Mouse (Mus musculus) heart, embryonic 11.5 days (tissue): ENCODE data around the gene Pias4. TPM values are rescaled to one million over a fixed set of nuclear protein-coding genes. Genes with fewer than 3 reads are reported as not detected.
"Not testable (repeated sequence)": the region's sequence is repeated elsewhere in the genome, so short reads cannot be mapped to it uniquely, and the experiment has no call there.

Source experiments
- ATAC-seq: fragments of 200-750 bp; cut with Nextera tagmentation; replicated peaks from 2 replicates; pipeline ENCODE4 v1.8.0; 2017; ENCODE audit warnings: moderate library complexity; ENCODE audit not compliant: insufficient number of reproducible peaks, low FRiP score, low TSS enrichment
- H3K27ac ChIP-seq: fragments of 300-500 bp; sonication (generic); 2 replicates; pipeline ENCODE4 v1.5.1; 2014; ENCODE audit warnings: mild to moderate bottlenecking, low read depth, low read length
- H3K27me3 ChIP-seq: fragments of 300-500 bp; sonication (generic); 2 replicates; pipeline ENCODE4 v1.6.1; 2014; ENCODE audit warnings: mild to moderate bottlenecking, low read length, mixed read lengths; ENCODE audit not compliant: control insufficient read depth, insufficient read depth
- H3K36me3 ChIP-seq: fragments of 300-500 bp; sonication (generic); 2 replicates; pipeline ENCODE4 v1.6.1; 2014; ENCODE audit warnings: mild to moderate bottlenecking, low read length, moderate library complexity, mixed read lengths; ENCODE audit not compliant: control insufficient read depth, insufficient read depth
- H3K4me1 ChIP-seq: fragments of 300-500 bp; sonication (generic); 2 replicates; pipeline ENCODE4 v1.6.1; 2014; ENCODE audit warnings: low read length; ENCODE audit not compliant: control insufficient read depth, insufficient read depth
- H3K4me2 ChIP-seq: fragments of 300-500 bp; sonication (generic); 2 replicates; pipeline ENCODE4 v1.6.1; 2014; ENCODE audit warnings: mild to moderate bottlenecking, moderate library complexity
- H3K4me3 ChIP-seq: fragments of 300-500 bp; sonication (generic); 2 replicates; pipeline ENCODE4 v1.5.1; 2014; ENCODE audit warnings: low read depth, low read length
- H3K9ac ChIP-seq: fragments of 300-500 bp; sonication (generic); 2 replicates; pipeline ENCODE4 v1.6.1; 2014; ENCODE audit warnings: mild to moderate bottlenecking, low read depth, low read length, moderate library complexity
- H3K9me3 ChIP-seq: fragments of 300-500 bp; sonication (generic); replicated peaks from 2 replicates; pipeline ENCODE4 v1.6.1; 2016; ENCODE audit warnings: low read length; ENCODE audit not compliant: control insufficient read depth
- WGBS: fragments of 180-500 bp; shearing (Covaris S2); extraction: QIAGEN DNeasy Blood & Tissue Kit; methylation state at CpG from one replicate; pipeline ENCODE4 v1.1.7; 2014; ENCODE audit not compliant: insufficient replicate concordance; 5-methylcytosine and 5-hydroxymethylcytosine counted together
- polyA plus RNA-seq: library from polyadenylated mRNA; unstranded; fragments of >200 nt; fragmentation: Nextera tagmentation; extraction: Ambion mirVana; gene quantifications from 2 replicates; pipeline ENCODE4 v1.2.1, GENCODE M21; 2014

Pias4 gene
- polyA plus RNA-seq: 39.4 and 39.7 TPM in 2 replicates

- no peaks in the 10 kb centered on the region for H3K36me3 ChIP-seq
- H3K9ac ChIP-seq: peak within 1 kb of the TSS; percentile 88
- peaks cover 9% of the 10 kb centered on the region for H3K4me1 ChIP-seq
- under 1% methylated on average over 57 of the region's 64 CpGs for WGBS
- H3K27ac ChIP-seq: peak within 1 kb of the TSS; percentile 75
- ATAC-seq: peak; percentile 87
- no peaks in the 10 kb centered on the region for H3K27me3 ChIP-seq
- peak within 1 kb of the TSS; percentile 92 for H3K4me3 ChIP-seq
- H3K9me3 ChIP-seq: no peaks in the 10 kb centered on the region
- H3K4me2 ChIP-seq: peak within 1 kb of the TSS; percentile 89
Observed at GRCm38 (mm10) chr10:81167200-81168086, at the start of gene Pias4. TSS of gene Pias4 (minus strand) at chr10:81167923.

GRCm38 (mm10) chr10:81217267-81217666 lies 49.5 kb upstream of the Pias4 start:
- not testable (repeated sequence) for H3K9ac ChIP-seq, H3K27ac ChIP-seq, ATAC-seq, H3K36me3 ChIP-seq, H3K4me1 ChIP-seq, H3K27me3 ChIP-seq, H3K4me3 ChIP-seq, H3K4me2 ChIP-seq, H3K9me3 ChIP-seq
- WGBS: 12% methylated on average over 1 of the region's 1 CpGs

DNA sequence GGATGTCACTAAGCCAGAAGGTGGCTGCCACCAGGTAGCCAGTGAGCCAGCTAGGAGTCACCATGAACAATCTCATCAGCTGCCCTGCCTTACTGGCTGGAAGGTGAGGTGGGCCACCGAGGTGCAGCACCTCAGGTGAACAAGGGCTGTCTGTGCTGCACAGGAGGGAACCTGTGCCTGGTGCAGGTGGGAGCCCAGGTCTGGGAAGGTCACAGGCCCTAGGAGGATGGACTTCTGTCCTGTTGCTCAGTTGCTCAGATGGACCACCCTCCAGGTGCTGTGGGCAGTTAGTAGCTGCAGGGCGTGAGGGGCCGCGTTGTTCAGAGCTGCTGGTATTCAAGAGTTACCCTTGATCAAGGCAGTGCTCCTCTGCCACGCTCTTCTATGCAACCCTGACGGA lies 49.1 kb upstream of the Pias4 start:
- H3K9me3 ChIP-seq: no peaks in the 10 kb centered on the region
- no peak overlapping the region for H3K9ac ChIP-seq
- H3K27me3 ChIP-seq: peaks cover 3% of the 10 kb centered on the region; the same call in 1 of the 2 replicates
- no peak overlapping the region for H3K4me2 ChIP-seq
- H3K4me3 ChIP-seq: no peak overlapping the region
- H3K36me3 ChIP-seq: no peaks in the 10 kb centered on the region
- H3K27ac ChIP-seq: no peak overlapping the region
- no peaks in the 10 kb centered on the region for H3K4me1 ChIP-seq
- WGBS: 79% methylated on average over 6 of the region's 6 CpGs
- ATAC-seq: no peak

GRCm38 (mm10) chr10:81216260-81216659 lies 48.5 kb upstream of the Pias4 start:
- Histone ChIP-seq H3K9ac (no peak overlapping the region), H3K27ac (no peak overlapping the region), H3K27me3 (peaks cover 3% of the 10 kb centered on the region; the same call in 1 of the 2 replicates), H3K4me1 (no peaks in the 10 kb centered on the region), H3K9me3 (no peaks in the 10 kb centered on the region), H3K36me3 (no peaks in the 10 kb centered on the region), H3K4me2 (no peak overlapping the region), H3K4me3 (no peak overlapping the region)
- WGBS: 82% methylated on average over 6 of the region's 6 CpGs
- ATAC-seq: no peak

DNA sequence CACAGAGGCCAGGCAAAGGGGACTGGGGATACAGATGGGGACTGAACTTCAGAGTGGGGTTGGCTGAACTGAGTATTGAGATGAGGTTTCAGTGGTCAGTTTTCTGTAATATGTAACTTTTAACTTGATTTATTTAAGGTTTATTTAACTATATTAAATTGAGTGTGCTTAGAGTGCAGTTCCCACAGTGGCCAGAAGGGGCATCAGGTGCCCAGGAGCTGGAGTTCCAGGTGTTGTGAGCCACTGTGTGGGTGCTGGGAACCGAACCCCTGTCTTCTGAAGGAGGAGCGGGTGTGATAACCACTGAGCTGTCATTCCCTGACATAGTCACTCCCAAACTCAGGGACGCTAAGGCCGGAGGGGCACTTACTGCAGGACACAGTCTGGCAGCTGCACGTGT lies 42.4 kb upstream of the Pias4 start:
- Histone ChIP-seq H3K4me3 (no peak overlapping the region), H3K9ac (no peak overlapping the region), H3K27ac (no peak overlapping the region), H3K36me3 (no peaks in the 10 kb centered on the region), H3K27me3 (no peaks in the 10 kb centered on the region), H3K4me1 (no peaks in the 10 kb centered on the region), H3K4me2 (no peak overlapping the region), H3K9me3 (0 out of 2 replicates have a peak, but pooled peaks cover 3% of the 10 kb centered on the region)
- WGBS: 88% methylated on average over 5 of the region's 5 CpGs
- no peak for ATAC-seq

GRCm38 (mm10) chr10:81204137-81204536 lies 36.4 kb upstream of the Pias4 start:
- Histone ChIP-seq H3K9ac (no peak overlapping the region), H3K27ac (no peak overlapping the region), H3K36me3 (no peaks in the 10 kb centered on the region), H3K4me2 (no peak overlapping the region), H3K27me3 (peaks cover 2% of the 10 kb centered on the region; the same call in 1 of the 2 replicates), H3K9me3 (no peaks in the 10 kb centered on the region), H3K4me3 (no peak overlapping the region), H3K4me1 (peaks cover 27% of the 10 kb centered on the region)
- 54% methylated on average over 4 of the region's 4 CpGs for WGBS
- ATAC-seq: no peak

GRCm38 (mm10) chr10:81202978-81203720 lies 35.4 kb upstream of the Pias4 start:
- no peak overlapping the region for H3K9ac ChIP-seq
- no peaks in the 10 kb centered on the region for H3K36me3 ChIP-seq
- no peak overlapping the region for H3K4me3 ChIP-seq
- no peak overlapping the region for H3K4me2 ChIP-seq
- no peaks in the 10 kb centered on the region for H3K9me3 ChIP-seq
- H3K4me1 ChIP-seq: peaks cover 31% of the 10 kb centered on the region
- H3K27ac ChIP-seq: peak overlapping the region; percentile 76; the same call in 1 of the 2 replicates
- WGBS: 63% methylated on average over 8 of the region's 8 CpGs
- 0 out of 2 replicates have a peak, but pooled peaks have one; percentile 8 for ATAC-seq
- H3K27me3 ChIP-seq: peaks cover 2% of the 10 kb centered on the region; the same call in 1 of the 2 replicates

GRCm38 (mm10) chr10:81201807-81202758 lies 34.4 kb upstream of the Pias4 start, which contains the start of gene Nmrk2:
TSS of gene Nmrk2 (minus strand) at chr10:81202051.
- H3K9me3 ChIP-seq: no peaks in the 10 kb centered on the region
- ATAC-seq: 0 out of 2 replicates have a peak, but pooled peaks have one; percentile 8
- peaks cover 2% of the 10 kb centered on the region; the same call in 1 of the 2 replicates for H3K27me3 ChIP-seq
- peaks cover 35% of the 10 kb centered on the region for H3K4me1 ChIP-seq
- 53% methylated on average over 13 of the region's 13 CpGs for WGBS
- no peak within 1 kb of the TSS for H3K4me3 ChIP-seq
- peak within 1 kb of the TSS; percentile 42 for H3K4me2 ChIP-seq
- H3K36me3 ChIP-seq: no peaks in the 10 kb centered on the region
- H3K27ac ChIP-seq: peak within 1 kb of the TSS; percentile 76
- H3K9ac ChIP-seq: peak within 1 kb of the TSS; percentile 58
